Mouse (Mus musculus) cerebellum, adult 2 months (tissue): Measurements from ENCODE around the gene Syne1.

Experiments used
- CTCF ChIP-seq: fragments of 200-500 bp; IDR thresholded peaks from 2 replicates; pipeline ENCODE4 v1.5.1; 2011; ENCODE audit warnings: low read depth, mild to moderate bottlenecking, control low read depth, low read length, moderate library complexity, borderline replicate concordance; ENCODE audit not compliant: insufficient read depth
- POLR2A ChIP-seq: fragments of 200-500 bp; IDR thresholded peaks from 2 replicates; pipeline ENCODE4 v1.6.1; 2011; ENCODE audit warnings: low read length, control low read depth, borderline replicate concordance; ENCODE audit not compliant: insufficient read depth

DNA sequence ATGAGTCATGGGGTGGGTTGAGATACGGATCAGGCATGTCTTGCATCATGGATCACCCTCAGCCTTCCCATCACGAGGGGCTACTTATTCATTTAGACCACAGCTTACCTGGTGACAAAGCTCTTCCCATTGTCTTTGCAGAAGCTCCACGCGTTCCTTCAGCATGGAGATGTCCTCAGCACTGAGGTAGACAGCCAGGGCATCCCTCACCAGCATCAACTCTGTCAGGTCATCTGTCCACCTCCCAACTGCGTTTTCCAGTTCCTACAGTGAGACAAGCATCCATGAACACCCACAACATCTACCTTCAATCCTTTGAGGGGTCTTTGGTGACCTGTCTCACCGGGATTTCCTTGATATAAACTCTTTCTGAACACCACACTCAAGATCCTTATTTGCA, 467.6 kb downstream of the Syne1 start:
- TF ChIP-seq CTCF: no peak
- no peak for TF ChIP-seq POLR2A
